Mouse (Mus musculus): ENCODE measurements around the gene Selenoo.

Selenoo gene

GRCm38 (mm10) chr15:89148496-89149270 lies 59.8 kb downstream of the Selenoo start:
- DNase-seq (ENCODE audit: low read depth): no peak

DNA sequence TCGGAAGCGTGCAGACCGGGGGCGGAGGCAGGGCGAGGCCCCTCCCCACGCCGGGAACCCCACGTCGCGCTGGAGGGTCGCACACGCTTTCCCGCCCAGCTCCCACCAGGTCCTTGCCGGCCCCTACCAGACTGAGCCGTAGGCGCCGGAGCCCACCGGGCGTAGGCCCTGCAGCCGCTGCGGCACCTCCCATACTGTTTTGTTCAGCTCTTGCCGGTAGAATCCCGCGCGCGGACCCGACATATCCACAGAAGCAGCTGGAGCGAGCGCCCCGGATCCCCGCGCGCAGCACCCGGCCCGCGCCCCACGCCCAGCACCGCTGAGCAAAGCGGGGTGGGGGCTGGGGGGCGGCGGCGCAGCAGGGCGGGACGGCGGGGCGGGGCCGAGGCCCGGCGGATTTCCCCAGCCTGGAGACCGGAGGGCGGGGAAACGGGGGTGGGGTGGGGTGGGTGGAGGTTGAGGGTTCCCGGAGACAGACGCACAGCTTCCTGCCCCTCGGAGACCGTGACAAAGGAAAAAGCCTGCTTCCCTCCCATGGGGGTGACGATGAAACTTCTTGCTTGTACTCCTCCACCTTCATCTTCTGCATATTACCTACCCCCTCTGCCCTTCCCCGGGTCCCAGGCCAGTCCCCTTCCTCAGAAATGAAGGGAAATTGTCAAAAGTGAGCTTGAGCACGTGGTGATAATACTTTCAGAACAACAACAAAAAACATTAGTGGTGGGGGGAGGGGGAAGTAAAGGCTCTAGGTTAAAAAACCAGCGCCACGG lies 60.6 kb downstream of the Selenoo start, which contains the start of gene Mapk11:
Gene Mapk11, minus strand, starts transcription at position 358 of the 770 bp plus-strand sequence.
- DNase-seq (ENCODE audit: low read depth): no peak

Data from c-Kit-positive CD71-positive TER-119-negative erythroid progenitor cells, embryonic 14.5 days (primary cell).